Mouse (Mus musculus): ENCODE measurements around the gene Fam168a.

Fam168a gene

GRCm38 (mm10) chr7:100744372-100744771 is 37.9 kb downstream of the Fam168a start:
- no peaks in the 10 kb centered on the region for H3K9me3 ChIP-seq (ENCODE audit: low read length)
- no peak overlapping the region for H3K4me3 ChIP-seq (replicated peaks; ENCODE audit: low read length)
- no peaks in the 10 kb centered on the region for H3K4me1 ChIP-seq (replicated peaks; ENCODE audit: low read depth, low read length)
- TF ChIP-seq POU5F1 (IDR thresholded peaks at IDR 0.05; ENCODE audit: borderline replicate concordance, low read length) (no peak), NANOG (IDR thresholded peaks at IDR 0.05; ENCODE audit: borderline replicate concordance, low read length) (no peak), CTCF (conservative IDR thresholded peaks at IDR 0.05; ENCODE audit: low read length) (no peak)
- H3K27me3 ChIP-seq (ENCODE audit: insufficient read depth, low read length), result no peaks in the 10 kb centered on the region
- 0 out of 2 replicates have a peak, but pooled peaks cover 4% of the 10 kb centered on the region for H3K36me3 ChIP-seq (ENCODE audit: insufficient read depth, low read length)

- TF ChIP-seq POU5F1 (IDR thresholded peaks at IDR 0.05; ENCODE audit: borderline replicate concordance, low read length) (no peak), CTCF (conservative IDR thresholded peaks at IDR 0.05; ENCODE audit: low read length) (no peak), NANOG (IDR thresholded peaks at IDR 0.05; ENCODE audit: borderline replicate concordance, low read length) (no peak)
- Histone ChIP-seq H3K9me3 (ENCODE audit: low read length) (no peaks in the 10 kb centered on the region), H3K4me3 (replicated peaks; ENCODE audit: low read length) (no peak overlapping the region)
Measured at GRCm38 (mm10) chr7:100750101-100750500, 43.7 kb downstream of the Fam168a start.

GRCm38 (mm10) chr7:100758718-100759117 is 52.3 kb downstream of the Fam168a start:
- Histone ChIP-seq H3K9me3 (ENCODE audit: low read length) (no peaks in the 10 kb centered on the region), H3K27me3 (ENCODE audit: insufficient read depth, low read length) (no peaks in the 10 kb centered on the region), H3K36me3 (ENCODE audit: insufficient read depth, low read length) (no peaks in the 10 kb centered on the region), H3K4me1 (replicated peaks; ENCODE audit: low read depth, low read length) (no peaks in the 10 kb centered on the region), H3K4me3 (replicated peaks; ENCODE audit: low read length) (no peak overlapping the region)
- no peak for TF ChIP-seq NANOG (IDR thresholded peaks at IDR 0.05; ENCODE audit: borderline replicate concordance, low read length)
- TF ChIP-seq CTCF (conservative IDR thresholded peaks at IDR 0.05; ENCODE audit: low read length), result no peak
- TF ChIP-seq POU5F1 (IDR thresholded peaks at IDR 0.05; ENCODE audit: borderline replicate concordance, low read length), result no peak

More at GRCm38 (mm10) chr7:100750101-100750500, 43.7 kb downstream of the Fam168a start:
- no peaks in the 10 kb centered on the region for H3K4me1 ChIP-seq (replicated peaks; ENCODE audit: low read depth, low read length)
- H3K27me3 ChIP-seq (ENCODE audit: insufficient read depth, low read length), result no peaks in the 10 kb centered on the region
- no peaks in the 10 kb centered on the region for H3K36me3 ChIP-seq (ENCODE audit: insufficient read depth, low read length)

- Histone ChIP-seq H3K9me3 (ENCODE audit: low read length) (no peaks in the 10 kb centered on the region), H3K36me3 (ENCODE audit: insufficient read depth, low read length) (no peaks in the 10 kb centered on the region), H3K27me3 (ENCODE audit: insufficient read depth, low read length) (no peaks in the 10 kb centered on the region), H3K4me3 (replicated peaks; ENCODE audit: low read length) (no peak overlapping the region), H3K4me1 (replicated peaks; ENCODE audit: low read depth, low read length) (peaks cover 14% of the 10 kb centered on the region)
- TF ChIP-seq NANOG (IDR thresholded peaks at IDR 0.05; ENCODE audit: borderline replicate concordance, low read length) (no peak), CTCF (conservative IDR thresholded peaks at IDR 0.05; ENCODE audit: low read length) (no peak), POU5F1 (IDR thresholded peaks at IDR 0.05; ENCODE audit: borderline replicate concordance, low read length) (no peak)
Measured at GRCm38 (mm10) chr7:100762726-100763125, 56.3 kb downstream of the Fam168a start.

DNA sequence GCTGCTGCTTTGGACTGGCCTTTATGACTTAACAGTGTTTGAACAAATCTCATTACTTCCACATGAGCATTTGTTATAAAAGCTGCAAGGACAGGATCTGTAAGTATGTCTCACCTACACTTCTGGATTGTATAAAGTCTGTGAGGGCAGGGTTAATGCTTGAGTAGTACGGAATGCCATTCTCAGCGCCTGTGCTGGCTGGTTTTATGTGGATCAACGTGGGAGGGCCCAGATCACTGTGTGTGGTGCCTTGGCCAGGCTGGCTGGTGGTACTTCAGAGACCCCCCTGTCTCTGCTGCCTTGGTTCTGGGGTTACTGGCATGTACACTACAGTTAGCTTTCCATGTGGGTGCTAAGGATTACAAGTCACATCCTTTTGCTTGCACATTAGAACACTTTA is 61.1 kb downstream of the Fam168a start:
- no peak for TF ChIP-seq CTCF (conservative IDR thresholded peaks at IDR 0.05; ENCODE audit: low read length)
- TF ChIP-seq NANOG (IDR thresholded peaks at IDR 0.05; ENCODE audit: borderline replicate concordance, low read length), result no peak
- TF ChIP-seq POU5F1 (IDR thresholded peaks at IDR 0.05; ENCODE audit: borderline replicate concordance, low read length), result no peak
- peaks cover 3% of the 10 kb centered on the region; the same call in 1 of the 2 replicates for H3K36me3 ChIP-seq (ENCODE audit: insufficient read depth, low read length)
- peaks cover 15% of the 10 kb centered on the region for H3K4me1 ChIP-seq (replicated peaks; ENCODE audit: low read depth, low read length)
- no peaks in the 10 kb centered on the region for H3K27me3 ChIP-seq (ENCODE audit: insufficient read depth, low read length)
- no peak overlapping the region for H3K4me3 ChIP-seq (replicated peaks; ENCODE audit: low read length)
- H3K9me3 ChIP-seq (ENCODE audit: low read length), result no peaks in the 10 kb centered on the region

- Histone ChIP-seq H3K9me3 (ENCODE audit: low read length) (no peaks in the 10 kb centered on the region), H3K4me1 (replicated peaks; ENCODE audit: low read depth, low read length) (peaks cover 15% of the 10 kb centered on the region), H3K36me3 (ENCODE audit: insufficient read depth, low read length) (peaks cover 3% of the 10 kb centered on the region; the same call in 1 of the 2 replicates), H3K4me3 (replicated peaks; ENCODE audit: low read length) (no peak overlapping the region), H3K27me3 (ENCODE audit: insufficient read depth, low read length) (no peaks in the 10 kb centered on the region)
- TF ChIP-seq POU5F1 (IDR thresholded peaks at IDR 0.05; ENCODE audit: borderline replicate concordance, low read length) (no peak), CTCF (conservative IDR thresholded peaks at IDR 0.05; ENCODE audit: low read length) (no peak), NANOG (IDR thresholded peaks at IDR 0.05; ENCODE audit: borderline replicate concordance, low read length) (no peak)
Measured at GRCm38 (mm10) chr7:100768009-100768408, 61.6 kb downstream of the Fam168a start.

GRCm38 (mm10) chr7:100769534-100770083 is 63.2 kb downstream of the Fam168a start:
- TF ChIP-seq CTCF (conservative IDR thresholded peaks at IDR 0.05; ENCODE audit: low read length) (no peak), NANOG (IDR thresholded peaks at IDR 0.05; ENCODE audit: borderline replicate concordance, low read length) (no peak), POU5F1 (IDR thresholded peaks at IDR 0.05; ENCODE audit: borderline replicate concordance, low read length) (no peak)

DNA sequence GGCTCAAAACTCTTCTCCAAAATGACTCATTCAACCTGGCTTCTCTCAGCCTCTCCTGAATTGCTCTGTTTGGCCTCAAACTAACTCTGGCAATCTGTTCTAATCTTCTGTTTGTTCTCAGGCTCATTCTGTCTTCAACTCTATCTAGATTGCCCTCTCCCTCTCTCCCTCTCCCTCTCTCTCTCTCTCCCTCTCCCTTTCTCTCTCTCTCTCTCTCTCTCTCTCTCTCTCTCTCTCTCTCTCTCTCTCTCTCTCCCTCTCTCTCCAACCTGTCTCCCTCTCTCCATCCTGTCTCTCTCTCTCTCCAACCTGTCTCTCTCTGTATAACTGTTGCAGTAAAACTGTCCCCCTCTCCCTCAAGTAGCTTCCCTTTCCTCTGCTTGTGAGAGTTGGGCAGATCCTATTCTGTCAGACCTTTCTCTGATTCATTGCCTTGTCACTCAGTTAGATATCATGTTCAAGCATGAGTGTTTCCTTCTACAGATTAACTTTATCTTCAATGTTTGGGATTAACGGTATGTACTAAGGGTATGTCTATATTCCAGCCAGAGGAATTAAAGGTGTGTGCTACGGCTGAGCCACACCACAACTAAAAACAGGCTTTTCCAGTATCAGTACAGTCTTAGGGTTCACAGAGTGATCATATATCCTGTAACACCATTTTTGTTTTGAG is 64.4 kb downstream of the Fam168a start:
- Histone ChIP-seq H3K4me3 (replicated peaks; ENCODE audit: low read length) (no peak overlapping the region), H3K27me3 (ENCODE audit: insufficient read depth, low read length) (no peaks in the 10 kb centered on the region), H3K4me1 (replicated peaks; ENCODE audit: low read depth, low read length) (peaks cover 19% of the 10 kb centered on the region), H3K9me3 (ENCODE audit: low read length) (no peaks in the 10 kb centered on the region), H3K36me3 (ENCODE audit: insufficient read depth, low read length) (peaks cover 3% of the 10 kb centered on the region; the same call in 1 of the 2 replicates)
- TF ChIP-seq CTCF (conservative IDR thresholded peaks at IDR 0.05; ENCODE audit: low read length), result no peak
- TF ChIP-seq NANOG (IDR thresholded peaks at IDR 0.05; ENCODE audit: borderline replicate concordance, low read length), result no peak
- TF ChIP-seq POU5F1 (IDR thresholded peaks at IDR 0.05; ENCODE audit: borderline replicate concordance, low read length), result no peak

More at GRCm38 (mm10) chr7:100769534-100770083, 63.2 kb downstream of the Fam168a start:
- Histone ChIP-seq H3K9me3 (ENCODE audit: low read length) (no peaks in the 10 kb centered on the region), H3K4me1 (replicated peaks; ENCODE audit: low read depth, low read length) (peaks cover 19% of the 10 kb centered on the region), H3K36me3 (ENCODE audit: insufficient read depth, low read length) (peaks cover 3% of the 10 kb centered on the region; the same call in 1 of the 2 replicates), H3K27me3 (ENCODE audit: insufficient read depth, low read length) (no peaks in the 10 kb centered on the region), H3K4me3 (replicated peaks; ENCODE audit: low read length) (no peak overlapping the region)

Data from E14TG2a.4 (cell line).